Mouse (Mus musculus): ENCODE measurements at regions not wholly inside any gene's neighbourhood (a gene's known extent, or its start where the extent isn't known, plus 50 kb on each side); places are given as distances from the start of the nearest gene placed in this dataset.

DNA sequence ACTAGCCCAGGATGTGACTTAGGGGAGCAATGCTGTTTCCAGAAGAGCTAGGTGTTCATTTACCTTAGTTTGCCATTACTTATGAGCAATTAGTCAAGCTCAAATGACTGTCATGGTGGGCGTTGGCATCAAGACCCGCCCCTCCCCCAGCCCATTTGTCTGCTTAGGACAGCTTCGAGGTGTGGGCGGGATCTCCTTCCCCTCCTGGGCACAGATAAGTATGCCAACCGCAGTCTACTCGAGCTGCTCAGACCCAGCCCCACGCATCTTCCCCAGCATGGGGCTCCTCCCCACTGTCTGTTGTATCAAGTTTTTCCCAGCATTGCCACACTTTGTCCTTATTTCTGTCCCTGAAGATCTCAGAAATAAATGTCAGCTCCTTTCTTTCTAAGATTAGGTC, 179.6 kb downstream of the Sp3 start:
- Histone ChIP-seq H3K27me3 (ENCODE audit: control insufficient read depth, insufficient read depth, low read length, poor library complexity, severe bottlenecking) (no peaks in the 10 kb centered on the region), H3K4me1 (ENCODE audit: control insufficient read depth, insufficient read depth, low read length) (no peaks in the 10 kb centered on the region)
- no peak for TF ChIP-seq EP300 (IDR thresholded peaks at IDR 0.05; ENCODE audit: insufficient read depth, low read depth, low read length)
- no peak for TF ChIP-seq CTCF (IDR thresholded peaks at IDR 0.05; ENCODE audit: low read depth, low read length)
- no peak for TF ChIP-seq POLR2A (IDR thresholded peaks at IDR 0.05; ENCODE audit: insufficient read depth, low read length)

DNA sequence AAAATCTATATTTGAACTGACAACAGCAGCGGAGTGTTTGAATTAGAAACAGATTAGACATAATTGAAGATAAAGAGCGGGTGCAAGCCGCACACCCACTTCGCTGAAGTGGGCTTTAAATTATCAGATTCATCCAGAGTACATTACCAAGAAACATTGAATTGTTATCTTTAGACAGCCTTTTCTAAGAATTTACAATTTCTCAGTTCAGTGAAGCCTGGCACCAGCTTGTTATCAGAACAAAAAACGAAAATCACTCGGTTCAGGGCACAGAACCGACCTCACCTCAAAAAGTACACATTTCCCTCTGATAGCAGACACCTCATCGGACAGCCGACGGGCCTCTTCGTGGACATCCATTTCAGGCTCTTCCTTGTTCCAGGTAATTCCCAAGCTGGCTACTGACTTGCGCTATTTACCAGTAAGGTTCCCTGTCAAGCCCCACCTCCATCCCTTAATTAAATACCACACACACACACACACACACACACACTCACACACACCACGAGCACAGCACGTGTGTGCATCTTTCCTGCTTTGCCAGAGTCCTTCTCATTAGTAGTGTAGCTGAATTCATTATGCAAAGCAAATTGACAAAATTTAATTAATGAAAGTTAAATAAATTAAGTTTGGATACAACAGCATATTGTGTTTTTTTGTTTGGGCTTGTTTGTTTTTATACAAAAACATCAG, 166.8 kb downstream of the Sp3 start:
- no peaks in the 10 kb centered on the region for H3K36me3 ChIP-seq (ENCODE audit: control insufficient read depth, insufficient read depth, low read length, poor library complexity, severe bottlenecking)
- no peaks in the 10 kb centered on the region; the same call in 1 of the 2 replicates for H3K27me3 ChIP-seq (ENCODE audit: control insufficient read depth, insufficient read depth, low read length, poor library complexity, severe bottlenecking)
- H3K4me1 ChIP-seq (ENCODE audit: control insufficient read depth, insufficient read depth, low read length) = no peaks in the 10 kb centered on the region
- H3K9ac ChIP-seq (ENCODE audit: low read depth, poor library complexity, severe bottlenecking) = no peak overlapping the region
- TF ChIP-seq POLR2A (IDR thresholded peaks at IDR 0.05; ENCODE audit: insufficient read depth, low read length) = no peak
- no peak for TF ChIP-seq CTCF (IDR thresholded peaks at IDR 0.05; ENCODE audit: low read depth, low read length)
- TF ChIP-seq EP300 (IDR thresholded peaks at IDR 0.05; ENCODE audit: insufficient read depth, low read depth, low read length) = no peak
- H3K4me3 ChIP-seq (ENCODE audit: low read depth, low read length) = no peak overlapping the region
- 0 out of 2 replicates have a peak, but pooled peaks cover 2% of the 10 kb centered on the region for H3K9me3 ChIP-seq (replicated peaks; ENCODE audit: control insufficient read depth, insufficient read depth, low read length, poor library complexity, severe bottlenecking)
- H3K27ac ChIP-seq (ENCODE audit: insufficient read depth, low read length) = no peak overlapping the region

More for the DNA sequence above, 179.6 kb downstream of the Sp3 start:
- H3K4me3 ChIP-seq (ENCODE audit: low read depth, low read length) = no peak overlapping the region
- no peaks in the 10 kb centered on the region for H3K9me3 ChIP-seq (replicated peaks; ENCODE audit: control insufficient read depth, insufficient read depth, low read length, poor library complexity, severe bottlenecking)
- H3K9ac ChIP-seq (ENCODE audit: low read depth, poor library complexity, severe bottlenecking) = no peak overlapping the region
- no peaks in the 10 kb centered on the region for H3K36me3 ChIP-seq (ENCODE audit: control insufficient read depth, insufficient read depth, low read length, poor library complexity, severe bottlenecking)
- H3K27ac ChIP-seq (ENCODE audit: insufficient read depth, low read length) = no peak overlapping the region

DNA sequence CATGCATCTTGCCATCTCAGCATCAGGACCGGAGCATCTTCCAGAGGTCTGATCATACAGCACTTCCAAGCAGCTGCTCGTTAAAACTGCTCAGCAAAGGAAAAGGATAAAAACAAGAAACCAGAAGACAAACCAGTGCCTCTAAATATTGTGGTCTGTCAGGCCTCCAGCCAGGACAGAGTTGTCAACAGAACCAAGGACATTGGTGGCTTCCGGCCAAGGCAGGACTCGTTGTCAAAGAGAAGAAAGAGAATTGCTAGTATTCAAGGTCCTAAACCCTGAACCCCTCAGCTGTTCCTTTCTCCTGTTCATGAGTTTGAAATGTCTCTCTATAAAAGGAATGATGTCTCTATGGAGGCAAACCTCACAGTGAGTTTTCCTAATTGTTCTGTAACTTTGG, 155.0 kb downstream of the Sp3 start:
- H3K9ac ChIP-seq (ENCODE audit: low read depth, poor library complexity, severe bottlenecking) = no peak overlapping the region
- H3K27ac ChIP-seq (ENCODE audit: insufficient read depth, low read length) = no peak overlapping the region
- H3K4me3 ChIP-seq (ENCODE audit: low read depth, low read length) = no peak overlapping the region
- H3K9me3 ChIP-seq (replicated peaks; ENCODE audit: control insufficient read depth, insufficient read depth, low read length, poor library complexity, severe bottlenecking) = peaks cover 6% of the 10 kb centered on the region; the same call in 1 of the 2 replicates
- H3K27me3 ChIP-seq (ENCODE audit: control insufficient read depth, insufficient read depth, low read length, poor library complexity, severe bottlenecking) = no peaks in the 10 kb centered on the region
- H3K4me1 ChIP-seq (ENCODE audit: control insufficient read depth, insufficient read depth, low read length) = no peaks in the 10 kb centered on the region
- H3K36me3 ChIP-seq (ENCODE audit: control insufficient read depth, insufficient read depth, low read length, poor library complexity, severe bottlenecking) = no peaks in the 10 kb centered on the region
- TF ChIP-seq EP300 (IDR thresholded peaks at IDR 0.05; ENCODE audit: insufficient read depth, low read depth, low read length) (no peak), POLR2A (IDR thresholded peaks at IDR 0.05; ENCODE audit: insufficient read depth, low read length) (no peak), CTCF (IDR thresholded peaks at IDR 0.05; ENCODE audit: low read depth, low read length) (no peak)

DNA sequence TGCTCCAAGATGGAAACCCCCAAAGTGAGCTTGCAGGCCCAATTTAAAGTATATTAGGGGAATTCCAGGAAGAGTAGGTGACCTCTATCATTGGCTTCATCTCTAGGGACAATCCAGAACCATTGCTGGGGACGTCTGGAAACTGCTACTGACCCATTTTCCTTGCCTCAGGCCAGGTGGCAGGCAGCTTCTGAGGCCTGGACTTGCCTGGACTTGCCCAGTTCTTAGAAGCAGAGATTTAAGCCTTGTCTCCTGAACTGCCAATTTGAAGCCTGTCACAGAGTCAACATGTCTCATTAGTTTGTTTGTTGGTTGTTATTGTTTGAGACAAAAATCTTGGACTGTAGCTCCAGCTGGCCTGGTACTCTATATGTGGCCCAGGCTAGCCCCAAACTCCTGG, 151.1 kb downstream of the Sp3 start:
- Histone ChIP-seq H3K36me3 (ENCODE audit: control insufficient read depth, insufficient read depth, low read length, poor library complexity, severe bottlenecking) (no peaks in the 10 kb centered on the region), H3K4me3 (ENCODE audit: low read depth, low read length) (no peak overlapping the region), H3K9me3 (replicated peaks; ENCODE audit: control insufficient read depth, insufficient read depth, low read length, poor library complexity, severe bottlenecking) (no peaks in the 10 kb centered on the region), H3K27me3 (ENCODE audit: control insufficient read depth, insufficient read depth, low read length, poor library complexity, severe bottlenecking) (no peaks in the 10 kb centered on the region), H3K27ac (ENCODE audit: insufficient read depth, low read length) (no peak overlapping the region), H3K9ac (ENCODE audit: low read depth, poor library complexity, severe bottlenecking) (no peak overlapping the region), H3K4me1 (ENCODE audit: control insufficient read depth, insufficient read depth, low read length) (no peaks in the 10 kb centered on the region)
- no peak for TF ChIP-seq CTCF (IDR thresholded peaks at IDR 0.05; ENCODE audit: low read depth, low read length)
- peak; percentile 66 for TF ChIP-seq EP300 (IDR thresholded peaks at IDR 0.05; ENCODE audit: insufficient read depth, low read depth, low read length)
- TF ChIP-seq POLR2A (IDR thresholded peaks at IDR 0.05; ENCODE audit: insufficient read depth, low read length) = no peak

DNA sequence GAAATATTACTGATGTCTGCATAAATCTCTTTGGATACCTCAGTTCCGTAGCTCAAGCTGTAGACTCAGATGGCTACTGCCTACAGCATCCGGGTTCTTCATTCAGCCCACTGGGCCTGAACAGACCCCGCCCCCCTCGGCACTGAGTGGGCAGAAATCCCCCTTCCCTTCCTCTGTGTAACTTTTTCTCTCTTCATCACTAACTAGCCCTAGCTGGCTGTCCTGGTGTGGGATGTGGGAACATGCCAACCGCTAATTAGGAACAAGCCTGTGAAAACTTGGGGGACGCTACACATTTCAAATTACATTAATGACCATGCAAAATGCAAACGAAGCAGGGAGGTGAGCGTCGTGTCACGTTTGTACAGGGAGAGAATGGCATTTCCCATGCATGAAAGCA, 147.5 kb downstream of the Sp3 start:
- Histone ChIP-seq H3K9me3 (replicated peaks; ENCODE audit: control insufficient read depth, insufficient read depth, low read length, poor library complexity, severe bottlenecking) (no peaks in the 10 kb centered on the region), H3K9ac (ENCODE audit: low read depth, poor library complexity, severe bottlenecking) (no peak overlapping the region), H3K4me1 (ENCODE audit: control insufficient read depth, insufficient read depth, low read length) (no peaks in the 10 kb centered on the region), H3K27me3 (ENCODE audit: control insufficient read depth, insufficient read depth, low read length, poor library complexity, severe bottlenecking) (no peaks in the 10 kb centered on the region), H3K27ac (ENCODE audit: insufficient read depth, low read length) (no peak overlapping the region), H3K36me3 (ENCODE audit: control insufficient read depth, insufficient read depth, low read length, poor library complexity, severe bottlenecking) (no peaks in the 10 kb centered on the region), H3K4me3 (ENCODE audit: low read depth, low read length) (no peak overlapping the region)
- TF ChIP-seq EP300 (IDR thresholded peaks at IDR 0.05; ENCODE audit: insufficient read depth, low read depth, low read length) (no peak), POLR2A (IDR thresholded peaks at IDR 0.05; ENCODE audit: insufficient read depth, low read length) (no peak), CTCF (IDR thresholded peaks at IDR 0.05; ENCODE audit: low read depth, low read length) (no peak)

DNA sequence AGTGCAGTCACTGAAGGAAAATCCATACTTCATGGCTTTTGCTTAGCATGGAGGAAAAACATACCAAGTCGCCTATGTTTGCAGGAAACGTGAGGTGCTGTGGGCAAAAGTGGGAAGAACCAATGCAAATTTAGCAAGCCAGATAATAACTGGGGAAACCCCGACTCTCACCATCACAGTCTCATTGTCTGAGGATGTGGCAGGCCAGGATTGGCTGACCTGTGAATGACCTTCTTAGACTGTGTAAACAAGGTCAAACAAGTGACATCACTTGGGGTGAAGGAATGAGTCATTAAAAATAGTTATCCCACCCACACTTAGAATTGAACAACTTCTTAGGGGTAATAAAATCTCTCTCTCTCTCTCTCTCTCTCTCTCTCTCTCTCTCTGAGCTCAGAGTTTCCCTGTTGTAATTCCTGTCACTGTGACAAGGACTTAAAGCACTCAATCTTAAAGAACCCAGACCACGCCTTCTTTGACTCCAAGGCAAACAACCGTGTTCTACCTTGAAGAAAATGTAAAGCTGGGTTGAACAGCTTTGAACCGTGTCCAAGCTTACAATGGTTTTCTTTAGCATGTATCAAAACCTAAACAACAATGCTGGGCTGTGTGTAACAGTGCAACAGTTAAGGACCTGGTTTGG, 142.0 kb downstream of the Sp3 start:
- Histone ChIP-seq H3K27me3 (ENCODE audit: control insufficient read depth, insufficient read depth, low read length, poor library complexity, severe bottlenecking) (no peaks in the 10 kb centered on the region), H3K36me3 (ENCODE audit: control insufficient read depth, insufficient read depth, low read length, poor library complexity, severe bottlenecking) (no peaks in the 10 kb centered on the region), H3K9me3 (replicated peaks; ENCODE audit: control insufficient read depth, insufficient read depth, low read length, poor library complexity, severe bottlenecking) (peaks cover 11% of the 10 kb centered on the region), H3K27ac (ENCODE audit: insufficient read depth, low read length) (peak overlapping the region; percentile 78), H3K4me3 (ENCODE audit: low read depth, low read length) (no peak overlapping the region), H3K9ac (ENCODE audit: low read depth, poor library complexity, severe bottlenecking) (no peak overlapping the region), H3K4me1 (ENCODE audit: control insufficient read depth, insufficient read depth, low read length) (no peaks in the 10 kb centered on the region)
- TF ChIP-seq CTCF (IDR thresholded peaks at IDR 0.05; ENCODE audit: low read depth, low read length) = no peak
- peak; percentile 61 for TF ChIP-seq EP300 (IDR thresholded peaks at IDR 0.05; ENCODE audit: insufficient read depth, low read depth, low read length)
